Mouse (Mus musculus): ENCODE measurements around the gene C1ql4.

The C1ql4 gene

GRCm38 (mm10) chr15:99087253-99088075 lies at the start of gene C1ql4:
Gene C1ql4, minus strand, starts transcription at chr15:99087817.
- DNase-seq = no peak

- no peak for DNase-seq
These were observed 42.6 kb upstream of the C1ql4 start for GRCm38 (mm10) chr15:99129956-99130910.

- DNase-seq = no peak
These were observed 41.8 kb upstream of the C1ql4 start for GRCm38 (mm10) chr15:99129441-99129840.

GRCm38 (mm10) chr15:99127851-99128522 lies 40.4 kb upstream of the C1ql4 start:
- no peak for DNase-seq

- DNase-seq = no peak
These were observed 39.3 kb upstream of the C1ql4 start for GRCm38 (mm10) chr15:99126816-99127365.

GRCm38 (mm10) chr15:99126081-99126815 lies 38.6 kb upstream of the C1ql4 start:
- DNase-seq = peak; percentile 89

- DNase-seq = no peak
These were observed 38.1 kb upstream of the C1ql4 start, which contains the start of gene Spats2 for GRCm38 (mm10) chr15:99125711-99126080. Gene Spats2, plus strand, starts transcription at chr15:99125916.

- DNase-seq = no peak
These were observed 35.0 kb upstream of the C1ql4 start for GRCm38 (mm10) chr15:99122642-99123041.

GRCm38 (mm10) chr15:99120814-99121213 lies 33.2 kb upstream of the C1ql4 start:
- DNase-seq = no peak

- DNase-seq = no peak
These were observed 28.9 kb upstream of the C1ql4 start for GRCm38 (mm10) chr15:99116539-99116938.

- no peak for DNase-seq
These were observed 27.4 kb upstream of the C1ql4 start for GRCm38 (mm10) chr15:99115065-99115423.

- no peak for DNase-seq
These were observed 26.9 kb upstream of the C1ql4 start for GRCm38 (mm10) chr15:99114312-99115064.

GRCm38 (mm10) chr15:99113396-99113975 lies 25.9 kb upstream of the C1ql4 start:
- DNase-seq = no peak

GRCm38 (mm10) chr15:99112843-99113395 lies 25.3 kb upstream of the C1ql4 start:
- no peak for DNase-seq

- DNase-seq = no peak
These were observed 24.2 kb upstream of the C1ql4 start for GRCm38 (mm10) chr15:99111809-99112208.

GRCm38 (mm10) chr15:99111139-99111538 lies 23.5 kb upstream of the C1ql4 start:
- DNase-seq = no peak

GRCm38 (mm10) chr15:99107866-99108265 lies 20.2 kb upstream of the C1ql4 start:
- DNase-seq = no peak

GRCm38 (mm10) chr15:99105238-99105637 lies 17.6 kb upstream of the C1ql4 start:
- no peak for DNase-seq

- DNase-seq = no peak
These were observed 12.4 kb upstream of the C1ql4 start for GRCm38 (mm10) chr15:99099984-99100383.

GRCm38 (mm10) chr15:99099139-99099556 lies 11.5 kb upstream of the C1ql4 start:
- peak; percentile 65 for DNase-seq

- DNase-seq = no peak
These were observed 10.9 kb upstream of the C1ql4 start for GRCm38 (mm10) chr15:99098493-99098861.

Data from right cerebral cortex, postnatal 14 days (tissue).